Mouse (Mus musculus) stomach, embryonic 15.5 days (tissue): ENCODE data around the gene Srp72. TPM values are rescaled to one million over a fixed set of nuclear protein-coding genes. Genes with fewer than 3 reads are reported as not detected.
A peak's percentile ranks its signal among the peaks of the same experiment; 100 is the strongest.
"Not testable (repeated sequence)": the region's sequence is repeated elsewhere in the genome, so short reads cannot be mapped to it uniquely, and the experiment has no call there.

Source experiments
- ATAC-seq: fragments of 200-750 bp; cut with Nextera tagmentation; 2 replicates; pipeline ENCODE4 v1.8.0; 2017; ENCODE audit warnings: low read depth, moderate number of reproducible peaks, moderate TSS enrichment; ENCODE audit not compliant: insufficient read depth, low FRiP score
- H3K27ac ChIP-seq: fragments of 300-500 bp; sonication (generic); 2 replicates; pipeline ENCODE4 v1.5.1; 2015; ENCODE audit warnings: mild to moderate bottlenecking, inconsistent platforms
- H3K27me3 ChIP-seq: fragments of 300-500 bp; sonication (generic); replicated peaks from 2 replicates; pipeline ENCODE4 v1.6.1; 2015; ENCODE audit warnings: inconsistent platforms
- H3K36me3 ChIP-seq: fragments of 300-500 bp; sonication (generic); 2 replicates; pipeline ENCODE4 v1.6.1; 2015; ENCODE audit warnings: inconsistent platforms
- H3K4me1 ChIP-seq: fragments of 300-500 bp; sonication (generic); 2 replicates; pipeline ENCODE4 v1.6.1; 2015; ENCODE audit warnings: inconsistent platforms
- H3K4me2 ChIP-seq: fragments of 300-500 bp; sonication (generic); 2 replicates; pipeline ENCODE4 v1.6.1; 2015; ENCODE audit warnings: mild to moderate bottlenecking, inconsistent platforms
- H3K4me3 ChIP-seq: fragments of 300-500 bp; sonication (generic); replicated peaks from 2 replicates; pipeline ENCODE4 v1.5.1; 2015; ENCODE audit warnings: inconsistent platforms
- H3K9ac ChIP-seq: fragments of 300-500 bp; sonication (generic); 2 replicates; pipeline ENCODE4 v1.6.1; 2015; ENCODE audit warnings: inconsistent platforms
- H3K9me3 ChIP-seq: fragments of 300-500 bp; sonication (generic); 2 replicates; pipeline ENCODE4 v1.6.1; 2016; ENCODE audit warnings: inconsistent platforms
- WGBS: fragments of 180-500 bp; shearing (Covaris S2); methylation state at CpG from one replicate; pipeline ENCODE4 v1.1.7; 2015; 5-methylcytosine and 5-hydroxymethylcytosine counted together
- polyA plus RNA-seq: library from polyadenylated mRNA; unstranded; fragments of >200 nt; fragmentation: Nextera tagmentation; extraction: Ambion mirVana; gene quantifications from 2 replicates; pipeline ENCODE4 v1.2.1, GENCODE M21; 2015

Gene Srp72
- polyA plus RNA-seq, 1 experiment from 2014 or later = 89.4 TPM

GRCm38 (mm10) chr5:76951106-76952027 lies 23.1 kb upstream of the Srp72 start, which contains the start of the genes Paics and Ppat:
Gene Paics (plus strand): TSS chr5:76951307.
Gene Ppat (minus strand): TSS chr5:76951578.
- WGBS = under 1% methylated on average over 80 of the region's 81 CpGs
- no peaks in the 10 kb centered on the region for H3K9me3 ChIP-seq
- H3K4me3 ChIP-seq = peak within 1 kb of the TSS; percentile 69
- H3K36me3 ChIP-seq = peaks cover 9% of the 10 kb centered on the region; the same call in 1 of the 2 replicates
- ATAC-seq = peak; percentile 95
- peak within 1 kb of the TSS; percentile 67 for H3K9ac ChIP-seq
- peak within 1 kb of the TSS; percentile 72 for H3K4me2 ChIP-seq
- no peaks in the 10 kb centered on the region for H3K27me3 ChIP-seq
- peaks cover 8% of the 10 kb centered on the region for H3K4me1 ChIP-seq
- peak within 1 kb of the TSS; percentile 88 for H3K27ac ChIP-seq

DNA sequence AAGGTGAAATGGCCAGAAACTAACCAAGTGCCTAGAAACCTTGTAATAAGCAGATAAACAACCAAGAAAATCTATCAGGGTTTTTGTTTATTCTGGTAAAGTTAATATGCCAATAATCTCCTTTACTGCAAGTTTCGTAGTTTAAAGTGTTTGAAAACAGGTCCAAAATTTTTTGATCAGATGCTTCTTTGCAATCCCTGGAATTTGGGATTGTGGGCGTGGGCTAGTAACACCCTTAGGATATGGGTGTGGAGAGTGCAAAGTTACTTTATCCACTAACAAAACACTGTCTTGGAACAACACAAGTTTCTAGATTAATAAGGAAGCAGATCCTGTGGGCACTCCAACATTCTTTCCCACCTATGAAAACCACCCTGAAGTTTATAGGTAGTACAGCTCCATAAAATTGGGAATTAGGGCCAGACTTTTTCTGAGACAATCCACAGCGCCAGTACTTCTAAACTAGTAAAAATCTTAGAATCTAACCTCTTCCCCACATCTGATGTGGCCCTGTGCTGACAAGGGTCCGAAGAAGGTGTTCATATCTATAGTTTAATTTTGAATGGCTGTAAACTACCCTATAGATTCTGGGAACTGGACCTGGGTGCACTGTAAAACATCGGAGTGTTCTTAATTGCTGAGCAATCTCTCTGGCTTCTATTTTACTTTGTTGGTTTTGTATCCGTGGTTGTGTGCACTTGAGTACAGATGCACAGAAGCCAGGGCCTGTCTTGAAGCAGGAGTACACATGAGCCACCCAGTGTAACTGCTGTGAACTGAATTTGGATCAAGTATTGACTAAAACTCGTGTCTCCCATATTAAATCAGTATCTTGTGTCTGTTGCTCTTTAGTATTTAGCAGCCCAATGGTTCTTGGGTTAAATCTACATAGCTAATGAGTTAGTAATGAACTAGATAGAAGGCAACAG lies 22.1 kb upstream of the Srp72 start:
- Histone ChIP-seq H3K27ac (peak overlapping the region; percentile 88), H3K36me3 (peaks cover 19% of the 10 kb centered on the region), H3K9me3 (no peaks in the 10 kb centered on the region), H3K4me1 (peaks cover 8% of the 10 kb centered on the region), H3K27me3 (no peaks in the 10 kb centered on the region), H3K4me3 (peak overlapping the region; percentile 69), H3K9ac (peak overlapping the region; percentile 67), H3K4me2 (peak overlapping the region; percentile 72)
- 10% methylated on average over 7 of the region's 7 CpGs for WGBS
- no peak for ATAC-seq

GRCm38 (mm10) chr5:76953794-76954193 lies 20.7 kb upstream of the Srp72 start:
- peaks cover 25% of the 10 kb centered on the region for H3K36me3 ChIP-seq
- WGBS = 67% methylated on average over 3 of the region's 3 CpGs
- H3K4me2 ChIP-seq = no peak overlapping the region
- peaks cover 8% of the 10 kb centered on the region for H3K4me1 ChIP-seq
- H3K27me3 ChIP-seq = no peaks in the 10 kb centered on the region
- no peak overlapping the region for H3K9ac ChIP-seq
- no peaks in the 10 kb centered on the region for H3K9me3 ChIP-seq
- no peak overlapping the region for H3K27ac ChIP-seq
- ATAC-seq = no peak
- no peak overlapping the region for H3K4me3 ChIP-seq

- Histone ChIP-seq H3K27me3 (no peaks in the 10 kb centered on the region), H3K4me2 (no peak overlapping the region), H3K9me3 (no peaks in the 10 kb centered on the region), H3K27ac (no peak overlapping the region), H3K9ac (no peak overlapping the region), H3K36me3 (peaks cover 25% of the 10 kb centered on the region), H3K4me3 (no peak overlapping the region), H3K4me1 (peaks cover 6% of the 10 kb centered on the region)
- 79% methylated on average over 6 of the region's 6 CpGs for WGBS
- no peak for ATAC-seq
Observed at GRCm38 (mm10) chr5:76954271-76954900, 20.1 kb upstream of the Srp72 start.

- peaks cover 28% of the 10 kb centered on the region for H3K36me3 ChIP-seq
- no peaks in the 10 kb centered on the region for H3K27me3 ChIP-seq
- H3K27ac ChIP-seq = 0 out of 2 replicates have a peak overlapping the region, but pooled peaks have one; percentile 6
- H3K9me3 ChIP-seq = no peaks in the 10 kb centered on the region
- H3K4me2 ChIP-seq = no peak overlapping the region
- H3K4me1 ChIP-seq = no peaks in the 10 kb centered on the region; the same call in 1 of the 2 replicates
- H3K9ac ChIP-seq = no peak overlapping the region
- 65% methylated on average over 4 of the region's 4 CpGs for WGBS
- H3K4me3 ChIP-seq = no peak overlapping the region
- ATAC-seq = no peak
Observed at GRCm38 (mm10) chr5:76955474-76955873, 19.0 kb upstream of the Srp72 start.

- no peak overlapping the region for H3K9ac ChIP-seq
- 91% methylated on average over 1 of the region's 1 CpGs for WGBS
- H3K4me3 ChIP-seq = no peak overlapping the region
- no peaks in the 10 kb centered on the region for H3K4me1 ChIP-seq
- H3K27me3 ChIP-seq = no peaks in the 10 kb centered on the region
- no peak for ATAC-seq
- H3K27ac ChIP-seq = no peak overlapping the region
- peaks cover 40% of the 10 kb centered on the region for H3K36me3 ChIP-seq
- no peak overlapping the region for H3K4me2 ChIP-seq
- H3K9me3 ChIP-seq = no peaks in the 10 kb centered on the region
Observed at GRCm38 (mm10) chr5:76957954-76958353, 16.5 kb upstream of the Srp72 start.

- Histone ChIP-seq H3K4me1 (no peaks in the 10 kb centered on the region), H3K9ac (no peak overlapping the region), H3K27me3 (no peaks in the 10 kb centered on the region), H3K36me3 (peaks cover 38% of the 10 kb centered on the region), H3K4me2 (no peak overlapping the region), H3K9me3 (no peaks in the 10 kb centered on the region), H3K27ac (no peak overlapping the region), H3K4me3 (no peak overlapping the region)
- ATAC-seq = no peak
- WGBS = 82% methylated on average over 5 of the region's 5 CpGs
Observed at GRCm38 (mm10) chr5:76959587-76959986, 14.9 kb upstream of the Srp72 start.

- H3K4me2 ChIP-seq = no peak overlapping the region
- no peak overlapping the region for H3K27ac ChIP-seq
- ATAC-seq = no peak
- 82% methylated on average over 11 of the region's 11 CpGs for WGBS
- H3K4me3 ChIP-seq = no peak overlapping the region
- no peaks in the 10 kb centered on the region for H3K27me3 ChIP-seq
- H3K36me3 ChIP-seq = peaks cover 31% of the 10 kb centered on the region
- no peak overlapping the region for H3K9ac ChIP-seq
- H3K4me1 ChIP-seq = no peaks in the 10 kb centered on the region
- no peaks in the 10 kb centered on the region for H3K9me3 ChIP-seq
Observed at GRCm38 (mm10) chr5:76962545-76962944, 11.9 kb upstream of the Srp72 start.

- ATAC-seq = no peak
- Histone ChIP-seq H3K27ac (no peak overlapping the region), H3K27me3 (no peaks in the 10 kb centered on the region), H3K4me1 (no peaks in the 10 kb centered on the region), H3K36me3 (peaks cover 33% of the 10 kb centered on the region), H3K4me2 (no peak overlapping the region), H3K9ac (no peak overlapping the region), H3K9me3 (no peaks in the 10 kb centered on the region), H3K4me3 (no peak overlapping the region)
- 90% methylated on average over 3 of the region's 3 CpGs for WGBS
Observed at GRCm38 (mm10) chr5:76964651-76965050, 9.8 kb upstream of the Srp72 start.

DNA sequence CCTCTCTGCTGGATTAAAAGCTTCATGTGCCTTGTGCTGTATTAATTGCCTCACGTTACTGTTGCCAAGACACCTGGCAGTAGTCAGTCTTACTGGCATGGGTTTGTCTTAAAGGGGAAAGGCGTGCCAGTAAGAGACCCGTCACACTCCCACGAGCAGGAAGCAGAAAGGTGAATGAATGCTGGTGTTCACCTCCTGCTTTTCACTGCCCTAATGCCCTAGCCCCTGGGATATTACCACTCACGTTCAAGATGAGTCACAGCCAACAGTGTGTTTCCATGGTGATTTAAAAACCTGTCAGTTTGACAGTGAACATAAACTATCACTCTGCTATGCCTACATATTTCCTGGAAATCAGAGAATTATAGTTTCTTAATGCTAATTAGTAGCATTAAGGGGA lies 5.2 kb upstream of the Srp72 start:
- Histone ChIP-seq H3K4me3 (no peak overlapping the region), H3K27me3 (no peaks in the 10 kb centered on the region), H3K9ac (no peak overlapping the region), H3K4me2 (no peak overlapping the region), H3K4me1 (peaks cover 8% of the 10 kb centered on the region; the same call in 1 of the 2 replicates), H3K27ac (no peak overlapping the region), H3K36me3 (peaks cover 20% of the 10 kb centered on the region), H3K9me3 (no peaks in the 10 kb centered on the region)
- WGBS = 64% methylated on average over 5 of the region's 5 CpGs
- ATAC-seq = no peak

DNA sequence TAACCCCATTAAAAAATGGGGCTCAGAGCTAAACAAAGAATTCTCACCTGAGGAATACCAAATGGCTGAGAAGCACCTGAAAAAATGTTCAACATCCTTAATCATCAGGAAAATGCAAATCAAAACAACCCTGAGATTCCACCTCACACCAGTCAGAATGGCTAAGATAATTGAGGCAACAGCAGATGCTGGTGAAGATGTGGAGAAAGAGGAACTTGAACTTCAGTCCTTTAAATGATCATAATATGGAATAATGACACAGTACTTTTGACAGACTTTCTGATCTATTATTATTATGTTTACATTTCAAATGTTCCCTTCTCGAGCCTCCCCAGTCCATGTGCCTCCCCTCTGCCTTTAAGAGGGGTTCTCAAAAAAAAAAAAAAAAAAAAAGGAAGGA lies 3.4 kb upstream of the Srp72 start:
- H3K36me3 ChIP-seq = peaks cover 18% of the 10 kb centered on the region

More for the DNA sequence above, 3.4 kb upstream of the Srp72 start:
- not testable (repeated sequence) for H3K27me3 ChIP-seq, H3K4me3 ChIP-seq, H3K4me2 ChIP-seq, H3K27ac ChIP-seq, H3K4me1 ChIP-seq, ATAC-seq, H3K9me3 ChIP-seq, H3K9ac ChIP-seq
- WGBS = 43% methylated on average over 1 of the region's 1 CpGs
